Mouse (Mus musculus): Measurements from ENCODE around the gene Fgr. TPM values are rescaled to one million over a fixed set of nuclear protein-coding genes. Genes with fewer than 3 reads are reported as not detected.

Fgr gene
- polyA plus RNA-seq, 1 experiment from 2014 or later: 0.44 TPM

GRCm38 (mm10) chr4:133021181-133021671 is 47.3 kb downstream of the Fgr start:
- ATAC-seq (ENCODE audit: low FRiP score, low TSS enrichment): peak; percentile 2; the same call in 1 of the 2 replicates
- no peaks in the 10 kb centered on the region for H3K9me3 ChIP-seq (ENCODE audit: low read length)
- H3K4me3 ChIP-seq (ENCODE audit: low read length): no peak overlapping the region
- H3K4me2 ChIP-seq (replicated peaks; ENCODE audit: low read depth, low read length): peak overlapping the region; percentile 39
- no peak overlapping the region for H3K9ac ChIP-seq (replicated peaks; ENCODE audit: low read length)
- H3K36me3 ChIP-seq (ENCODE audit: insufficient read depth, low read length): peaks cover 10% of the 10 kb centered on the region; the same call in 1 of the 2 replicates
- peak overlapping the region; percentile 81 for H3K27ac ChIP-seq (ENCODE audit: low read length)
- peaks cover 99% of the 10 kb centered on the region for H3K4me1 ChIP-seq (ENCODE audit: insufficient read depth, low read length)
- H3K27me3 ChIP-seq (ENCODE audit: insufficient read depth, low read length): no peaks in the 10 kb centered on the region
- WGBS: 9% methylated on average over 9 of the region's 9 CpGs

- H3K27ac ChIP-seq (ENCODE audit: low read length): peak overlapping the region; percentile 81
- peak overlapping the region; percentile 54 for H3K9ac ChIP-seq (replicated peaks; ENCODE audit: low read length)
- WGBS: 18% methylated on average over 14 of the region's 14 CpGs
- H3K4me2 ChIP-seq (replicated peaks; ENCODE audit: low read depth, low read length): peak overlapping the region; percentile 39
- H3K36me3 ChIP-seq (ENCODE audit: insufficient read depth, low read length): peaks cover 10% of the 10 kb centered on the region; the same call in 1 of the 2 replicates
- ATAC-seq (ENCODE audit: low FRiP score, low TSS enrichment): no peak
- H3K9me3 ChIP-seq (ENCODE audit: low read length): no peaks in the 10 kb centered on the region
- peaks cover 96% of the 10 kb centered on the region for H3K4me1 ChIP-seq (ENCODE audit: insufficient read depth, low read length)
- no peaks in the 10 kb centered on the region for H3K27me3 ChIP-seq (ENCODE audit: insufficient read depth, low read length)
- H3K4me3 ChIP-seq (ENCODE audit: low read length): peak overlapping the region; percentile 16
Observed at GRCm38 (mm10) chr4:133022217-133022616, 48.3 kb downstream of the Fgr start.

GRCm38 (mm10) chr4:133022954-133023635 is 49.2 kb downstream of the Fgr start:
- H3K4me3 ChIP-seq (ENCODE audit: low read length): no peak overlapping the region
- WGBS: 65% methylated on average over 14 of the region's 14 CpGs
- peaks cover 87% of the 10 kb centered on the region for H3K4me1 ChIP-seq (ENCODE audit: insufficient read depth, low read length)
- peak overlapping the region; percentile 81 for H3K27ac ChIP-seq (ENCODE audit: low read length)
- ATAC-seq (ENCODE audit: low FRiP score, low TSS enrichment): no peak
- H3K9ac ChIP-seq (replicated peaks; ENCODE audit: low read length): peak overlapping the region; percentile 54
- H3K27me3 ChIP-seq (ENCODE audit: insufficient read depth, low read length): no peaks in the 10 kb centered on the region
- no peaks in the 10 kb centered on the region for H3K9me3 ChIP-seq (ENCODE audit: low read length)
- peaks cover 10% of the 10 kb centered on the region; the same call in 1 of the 2 replicates for H3K36me3 ChIP-seq (ENCODE audit: insufficient read depth, low read length)
- H3K4me2 ChIP-seq (replicated peaks; ENCODE audit: low read depth, low read length): no peak overlapping the region

- no peak for ATAC-seq (ENCODE audit: low FRiP score, low TSS enrichment)
- Histone ChIP-seq H3K9me3 (ENCODE audit: low read length) (no peaks in the 10 kb centered on the region), H3K27ac (ENCODE audit: low read length) (peak overlapping the region; percentile 81; the same call in 1 of the 2 replicates), H3K36me3 (ENCODE audit: insufficient read depth, low read length) (peaks cover 5% of the 10 kb centered on the region; the same call in 1 of the 2 replicates), H3K4me1 (ENCODE audit: insufficient read depth, low read length) (peaks cover 83% of the 10 kb centered on the region), H3K27me3 (ENCODE audit: insufficient read depth, low read length) (no peaks in the 10 kb centered on the region), H3K4me2 (replicated peaks; ENCODE audit: low read depth, low read length) (no peak overlapping the region), H3K4me3 (ENCODE audit: low read length) (no peak overlapping the region), H3K9ac (replicated peaks; ENCODE audit: low read length) (no peak overlapping the region; the same call in 1 of the 2 replicates)
- WGBS: 84% methylated on average over 6 of the region's 6 CpGs
Observed at GRCm38 (mm10) chr4:133023636-133024035, 49.7 kb downstream of the Fgr start.

GRCm38 (mm10) chr4:133024404-133024803 is 50.5 kb downstream of the Fgr start:
- peaks cover 85% of the 10 kb centered on the region for H3K4me1 ChIP-seq (ENCODE audit: insufficient read depth, low read length)
- no peaks in the 10 kb centered on the region for H3K27me3 ChIP-seq (ENCODE audit: insufficient read depth, low read length)
- peaks cover 5% of the 10 kb centered on the region; the same call in 1 of the 2 replicates for H3K36me3 ChIP-seq (ENCODE audit: insufficient read depth, low read length)
- 13% methylated on average over 3 of the region's 4 CpGs for WGBS
- H3K9ac ChIP-seq (replicated peaks; ENCODE audit: low read length): no peak overlapping the region; the same call in 1 of the 2 replicates
- no peak overlapping the region for H3K4me3 ChIP-seq (ENCODE audit: low read length)
- no peak for ATAC-seq (ENCODE audit: low FRiP score, low TSS enrichment)
- 0 out of 2 replicates have a peak overlapping the region, but pooled peaks have one; percentile 28 for H3K4me2 ChIP-seq (replicated peaks; ENCODE audit: low read depth, low read length)
- H3K9me3 ChIP-seq (ENCODE audit: low read length): no peaks in the 10 kb centered on the region
- peak overlapping the region; percentile 81 for H3K27ac ChIP-seq (ENCODE audit: low read length)

GRCm38 (mm10) chr4:133024969-133025685 is 51.2 kb downstream of the Fgr start:
- Histone ChIP-seq H3K4me1 (ENCODE audit: insufficient read depth, low read length) (peaks cover 85% of the 10 kb centered on the region), H3K36me3 (ENCODE audit: insufficient read depth, low read length) (peaks cover 5% of the 10 kb centered on the region; the same call in 1 of the 2 replicates), H3K9ac (replicated peaks; ENCODE audit: low read length) (peak overlapping the region; percentile 32), H3K9me3 (ENCODE audit: low read length) (no peaks in the 10 kb centered on the region), H3K27me3 (ENCODE audit: insufficient read depth, low read length) (no peaks in the 10 kb centered on the region), H3K4me3 (ENCODE audit: low read length) (no peak overlapping the region), H3K27ac (ENCODE audit: low read length) (peak overlapping the region; percentile 81), H3K4me2 (replicated peaks; ENCODE audit: low read depth, low read length) (peak overlapping the region; percentile 28; the same call in 1 of the 2 replicates)
- peak; percentile 36; the same call in 1 of the 2 replicates for ATAC-seq (ENCODE audit: low FRiP score, low TSS enrichment)
- WGBS: 6% methylated on average over 9 of the region's 10 CpGs

- no peak overlapping the region for H3K4me2 ChIP-seq (replicated peaks; ENCODE audit: low read depth, low read length)
- peaks cover 75% of the 10 kb centered on the region for H3K4me1 ChIP-seq (ENCODE audit: insufficient read depth, low read length)
- WGBS: 63% methylated on average over 10 of the region's 10 CpGs
- peak overlapping the region; percentile 81; the same call in 1 of the 2 replicates for H3K27ac ChIP-seq (ENCODE audit: low read length)
- H3K27me3 ChIP-seq (ENCODE audit: insufficient read depth, low read length): no peaks in the 10 kb centered on the region
- no peak overlapping the region for H3K4me3 ChIP-seq (ENCODE audit: low read length)
- H3K36me3 ChIP-seq (ENCODE audit: insufficient read depth, low read length): peaks cover 5% of the 10 kb centered on the region; the same call in 1 of the 2 replicates
- 0 out of 2 replicates have a peak overlapping the region, but pooled peaks have one; percentile 12 for H3K9ac ChIP-seq (replicated peaks; ENCODE audit: low read length)
- H3K9me3 ChIP-seq (ENCODE audit: low read length): no peaks in the 10 kb centered on the region
- ATAC-seq (ENCODE audit: low FRiP score, low TSS enrichment): no peak
Observed at GRCm38 (mm10) chr4:133026272-133026671, 52.4 kb downstream of the Fgr start.

GRCm38 (mm10) chr4:133026826-133027375 is 53.0 kb downstream of the Fgr start:
- Histone ChIP-seq H3K27me3 (ENCODE audit: insufficient read depth, low read length) (no peaks in the 10 kb centered on the region), H3K27ac (ENCODE audit: low read length) (0 out of 2 replicates have a peak overlapping the region, but pooled peaks have one; percentile 0), H3K9ac (replicated peaks; ENCODE audit: low read length) (no peak overlapping the region), H3K9me3 (ENCODE audit: low read length) (no peaks in the 10 kb centered on the region), H3K4me2 (replicated peaks; ENCODE audit: low read depth, low read length) (no peak overlapping the region), H3K36me3 (ENCODE audit: insufficient read depth, low read length) (peaks cover 5% of the 10 kb centered on the region; the same call in 1 of the 2 replicates), H3K4me3 (ENCODE audit: low read length) (no peak overlapping the region), H3K4me1 (ENCODE audit: insufficient read depth, low read length) (peaks cover 69% of the 10 kb centered on the region)
- 32% methylated on average over 2 of the region's 2 CpGs for WGBS
- no peak for ATAC-seq (ENCODE audit: low FRiP score, low TSS enrichment)

- ATAC-seq (ENCODE audit: low FRiP score, low TSS enrichment): no peak
- H3K4me1 ChIP-seq (ENCODE audit: insufficient read depth, low read length): peaks cover 61% of the 10 kb centered on the region
- WGBS: 74% methylated on average over 10 of the region's 10 CpGs
- H3K36me3 ChIP-seq (ENCODE audit: insufficient read depth, low read length): peaks cover 5% of the 10 kb centered on the region; the same call in 1 of the 2 replicates
- H3K27me3 ChIP-seq (ENCODE audit: insufficient read depth, low read length): no peaks in the 10 kb centered on the region
- H3K4me2 ChIP-seq (replicated peaks; ENCODE audit: low read depth, low read length): no peak overlapping the region
- H3K9me3 ChIP-seq (ENCODE audit: low read length): no peaks in the 10 kb centered on the region
- no peak overlapping the region for H3K27ac ChIP-seq (ENCODE audit: low read length)
- no peak overlapping the region for H3K4me3 ChIP-seq (ENCODE audit: low read length)
- no peak overlapping the region for H3K9ac ChIP-seq (replicated peaks; ENCODE audit: low read length)
Observed at GRCm38 (mm10) chr4:133027721-133028120, 53.8 kb downstream of the Fgr start.
